Mouse (Mus musculus) cerebellum, adult 9-10 months (tissue): ENCODE data around the gene Hadha.
A peak's percentile ranks its signal among the peaks of the same experiment; 100 is the strongest.

Experiments used
- DNase-seq: peaks from one replicate; pipeline ENCODE4 v3.0.0; 2022

The Hadha gene

DNA sequence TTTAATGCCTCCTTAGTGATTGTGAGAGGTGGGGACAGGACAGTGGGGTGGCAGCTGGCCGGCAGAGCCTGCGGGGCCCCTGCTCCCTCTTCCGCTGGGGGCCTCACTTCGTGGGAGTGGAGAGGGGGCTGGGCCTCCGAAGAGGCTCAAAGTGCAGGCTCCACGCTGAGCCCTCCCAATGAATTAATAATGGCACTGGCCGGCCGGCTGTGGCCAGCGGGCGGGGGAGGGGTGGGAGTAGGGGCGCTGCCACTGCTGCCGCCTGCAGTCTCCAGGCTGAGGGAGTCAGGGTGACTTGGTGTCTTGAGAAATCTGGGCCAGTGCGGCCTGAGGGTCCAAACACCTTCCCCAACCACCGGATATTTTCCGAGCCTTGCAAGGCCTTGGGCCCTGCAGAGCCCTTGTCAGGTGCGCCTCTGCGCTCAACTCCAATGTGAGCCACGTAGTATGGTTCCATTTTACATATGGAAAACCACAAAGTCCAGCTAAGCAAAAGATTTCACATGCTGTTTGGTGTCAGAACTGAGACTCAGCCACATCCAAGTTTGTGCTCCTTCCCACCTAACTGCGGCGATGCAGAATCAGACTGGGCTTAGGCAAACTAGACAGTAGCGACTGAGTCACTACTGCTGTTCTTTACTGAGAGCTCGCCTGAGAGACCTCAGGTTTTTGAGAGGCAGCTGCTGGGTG lies 44.4 kb downstream of the Hadha start:
- no peak for DNase-seq

DNA sequence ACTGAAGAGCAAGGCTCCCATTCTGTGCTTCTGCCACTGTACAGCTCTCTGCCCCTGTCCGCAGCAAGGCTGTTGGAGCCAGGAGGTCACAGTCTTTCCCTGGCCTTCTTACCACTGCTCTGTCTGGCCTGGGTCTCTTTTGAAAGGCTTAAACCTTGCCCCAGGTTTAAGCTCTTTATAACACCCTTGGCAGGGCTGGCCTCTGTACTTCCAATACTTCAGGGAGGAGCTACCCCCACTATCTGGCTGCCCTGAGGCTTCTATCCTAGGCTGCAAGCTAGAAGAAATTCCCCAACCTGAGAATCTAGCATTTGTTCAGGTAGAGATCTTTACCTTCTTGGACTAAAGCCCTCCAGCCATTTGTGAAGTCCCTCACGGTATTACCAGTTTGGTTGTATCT lies 45.1 kb downstream of the Hadha start:
- no peak for DNase-seq

DNA sequence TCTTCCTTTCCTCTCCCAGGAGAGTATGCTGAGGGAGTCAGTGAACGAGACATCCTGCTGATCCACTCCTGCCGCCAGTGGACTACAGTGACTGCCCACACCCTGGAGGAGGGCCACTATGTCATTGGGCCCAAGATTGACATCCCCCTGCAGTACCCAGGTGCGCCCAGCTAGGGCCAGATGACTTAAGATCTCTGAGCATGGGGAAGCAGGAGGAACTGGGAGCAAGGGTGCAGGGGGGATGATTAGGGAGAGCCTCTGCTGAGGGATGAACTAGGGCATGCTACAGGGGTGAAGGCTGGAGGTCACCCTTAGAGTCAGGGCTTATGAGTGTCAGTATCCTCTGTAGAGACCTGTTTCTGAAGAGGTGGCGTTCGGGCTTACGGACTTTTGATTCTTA lies 46.7 kb downstream of the Hadha start:
- DNase-seq, result no peak

DNA sequence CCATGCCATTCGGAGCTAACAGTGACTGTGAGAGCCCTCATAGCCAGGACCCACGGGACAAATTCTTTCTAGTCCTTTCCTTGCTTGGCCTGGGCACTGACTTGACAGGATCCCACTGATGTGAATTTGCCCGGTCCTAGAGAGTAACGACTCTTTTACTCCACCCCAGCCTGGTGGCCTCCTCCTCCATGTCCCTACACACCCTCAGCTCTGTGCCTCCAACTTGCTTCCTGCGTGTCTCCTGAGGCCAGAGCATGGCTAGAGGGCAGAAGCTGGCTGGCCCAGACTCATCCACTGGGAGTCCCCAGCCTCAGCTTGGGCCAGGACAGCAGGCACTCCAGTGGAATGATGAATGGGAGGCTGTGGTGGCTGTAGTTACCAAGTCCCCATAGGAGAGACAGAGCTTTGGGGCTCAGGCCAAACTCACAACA lies 47.3 kb downstream of the Hadha start:
- DNase-seq, result no peak

DNA sequence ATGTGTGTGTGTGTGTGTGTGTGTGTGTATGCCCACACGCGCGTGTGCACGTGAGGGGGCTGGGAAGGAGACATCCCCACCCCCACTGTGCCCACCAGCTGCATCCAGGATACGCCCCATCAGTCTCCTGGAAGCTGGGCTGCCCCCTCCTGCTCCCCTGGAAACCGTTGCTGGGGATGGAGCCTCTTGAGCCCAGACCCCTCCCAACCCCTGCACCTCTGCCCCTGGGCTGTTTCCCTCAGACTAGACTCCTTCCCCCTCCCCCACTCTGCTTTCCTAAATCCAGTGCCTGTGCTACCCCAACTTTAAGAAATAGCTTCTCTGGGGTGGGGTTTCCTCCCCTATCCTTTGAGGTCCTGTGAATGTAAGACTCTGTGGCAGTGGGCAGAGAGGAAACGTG lies 47.8 kb downstream of the Hadha start:
- no peak for DNase-seq

DNA sequence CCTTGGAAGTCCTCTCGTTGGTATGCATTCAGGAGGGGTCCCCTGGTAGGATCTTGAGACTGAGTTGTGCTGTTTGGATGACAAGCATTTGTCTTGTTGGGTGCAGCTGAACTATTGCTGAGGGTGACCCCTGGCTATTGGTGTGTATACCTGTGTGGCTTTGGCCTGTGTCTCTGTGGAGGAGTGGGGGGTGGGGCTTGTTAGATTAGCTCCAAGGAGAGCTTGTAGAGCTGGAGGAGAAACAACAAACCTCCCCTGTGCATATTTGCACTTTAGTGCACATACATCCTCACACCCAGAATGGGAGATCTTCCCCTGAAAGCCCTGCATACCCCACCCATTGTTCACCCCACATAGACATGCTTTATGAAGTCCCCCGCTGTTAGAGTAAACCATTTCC lies 48.2 kb downstream of the Hadha start:
- no peak for DNase-seq

DNA sequence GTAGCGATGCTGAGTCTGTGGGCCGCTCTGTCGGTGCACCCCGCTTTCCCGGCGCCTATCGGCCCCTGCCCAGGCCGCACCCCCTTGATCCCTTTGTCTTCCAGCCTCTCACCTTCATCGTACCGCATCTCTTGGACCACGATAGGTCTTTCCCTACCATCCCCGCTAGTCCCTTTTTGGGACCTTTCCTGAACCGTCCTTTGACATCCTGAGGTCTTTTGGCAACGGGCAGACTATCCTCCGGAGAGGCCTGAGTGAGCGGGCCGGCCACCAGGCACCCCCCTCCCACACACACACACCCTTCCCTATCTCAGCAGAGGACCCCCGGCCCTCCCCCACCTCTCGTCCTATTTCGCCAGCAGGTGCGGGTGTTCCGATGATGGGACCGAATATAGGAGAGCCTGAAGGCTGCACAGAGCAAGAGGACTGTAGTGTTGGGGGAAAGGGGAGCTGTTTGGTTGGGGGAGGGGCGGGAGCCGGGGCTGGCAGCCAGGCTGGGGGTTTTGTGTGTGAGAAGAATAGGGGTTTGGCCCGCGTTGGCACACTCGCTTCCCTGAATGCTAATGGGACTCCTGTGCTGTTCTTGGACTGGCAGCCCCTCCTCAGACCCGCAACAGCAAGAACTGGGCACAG lies 49.2 kb downstream of the Hadha start, which contains the start of gene 3110082J24Rik:
TSS of gene 3110082J24Rik (minus strand) at position 419 of the 633 bp plus-strand sequence.
- no peak for DNase-seq

DNA sequence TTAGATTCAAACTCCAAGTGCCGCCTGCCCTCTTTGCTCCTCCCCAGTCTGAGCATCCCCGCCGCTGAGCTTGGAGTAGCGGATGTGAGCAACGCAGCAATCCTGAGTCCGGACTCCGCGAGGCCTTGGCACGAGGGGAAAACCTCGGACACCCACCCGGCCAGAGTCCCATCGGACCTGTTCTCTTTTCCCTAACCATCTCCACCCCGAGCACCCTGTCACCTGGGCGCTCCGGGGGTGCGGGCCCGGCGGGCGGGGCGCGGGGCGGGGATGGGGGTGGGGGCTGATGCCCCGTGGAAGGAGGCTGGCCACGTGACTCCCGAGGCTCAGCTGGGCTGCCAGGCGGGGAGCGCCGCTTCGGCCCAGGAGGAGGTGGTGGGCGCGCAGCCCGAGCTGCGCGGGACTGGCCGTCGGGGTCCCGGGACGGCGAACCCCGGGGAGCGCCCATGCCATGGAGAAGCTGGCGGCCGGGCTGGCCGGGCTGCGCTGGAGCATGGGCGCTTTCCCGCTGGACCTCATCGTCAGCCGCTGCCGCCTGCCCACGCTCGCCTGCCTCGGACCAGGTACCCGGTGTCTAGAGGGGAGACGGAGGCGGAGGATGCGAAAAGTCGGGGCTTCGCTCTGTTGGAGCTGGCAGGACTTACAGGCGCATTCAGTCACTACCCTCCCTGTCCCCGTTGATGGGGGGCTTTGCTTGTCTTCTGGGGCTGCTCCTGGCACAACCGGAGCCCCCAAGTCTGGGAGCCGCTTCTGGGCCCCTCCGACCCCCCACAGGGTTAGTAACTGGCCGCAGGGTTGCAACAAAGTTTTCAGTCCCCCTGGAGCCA lies 49.9 kb downstream of the Hadha start, which contains the start of gene Garem2:
TSS of gene Garem2 (plus strand) at position 321 of the 827 bp plus-strand sequence.
- no peak for DNase-seq

DNA sequence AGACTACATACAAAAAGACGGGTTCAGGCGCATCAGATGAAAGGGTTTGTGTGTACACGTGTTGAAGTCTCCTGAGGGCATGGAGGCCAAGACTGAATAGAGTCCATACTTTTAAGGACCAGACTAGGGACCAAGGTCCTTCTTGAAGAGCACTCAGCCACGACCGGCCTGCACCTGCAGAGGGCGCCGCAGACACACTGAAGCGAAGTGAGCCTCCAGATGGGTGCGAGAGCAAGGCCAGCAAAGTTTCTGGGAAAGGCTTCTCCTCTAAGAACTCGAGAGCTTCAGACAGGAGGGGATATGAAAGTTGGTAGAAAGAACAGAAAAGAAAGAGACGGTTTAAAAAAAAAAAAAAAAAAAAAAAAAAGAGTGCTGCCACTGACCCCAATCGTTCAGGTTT lies 50.6 kb downstream of the Hadha start:
- DNase-seq, result peak; percentile 40

DNA sequence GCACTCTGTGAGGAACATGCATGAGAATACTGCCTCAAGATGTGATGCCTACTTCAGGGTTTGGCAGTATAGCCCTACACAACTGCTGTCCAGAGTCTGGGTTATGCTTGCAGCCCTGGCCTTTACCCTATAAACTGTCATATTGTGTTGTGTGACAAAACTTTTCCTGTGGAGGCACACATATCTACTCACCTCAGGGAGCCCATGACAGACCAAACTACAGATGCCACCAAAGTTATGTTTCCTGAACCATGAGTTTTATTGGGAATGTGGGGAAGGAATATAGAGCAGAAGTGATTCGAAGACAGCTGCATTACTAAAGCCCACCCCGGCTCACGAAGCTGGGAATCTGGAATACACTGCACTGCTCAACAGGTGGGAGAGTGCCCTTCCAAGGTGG lies 51.6 kb downstream of the Hadha start:
- no peak for DNase-seq

DNA sequence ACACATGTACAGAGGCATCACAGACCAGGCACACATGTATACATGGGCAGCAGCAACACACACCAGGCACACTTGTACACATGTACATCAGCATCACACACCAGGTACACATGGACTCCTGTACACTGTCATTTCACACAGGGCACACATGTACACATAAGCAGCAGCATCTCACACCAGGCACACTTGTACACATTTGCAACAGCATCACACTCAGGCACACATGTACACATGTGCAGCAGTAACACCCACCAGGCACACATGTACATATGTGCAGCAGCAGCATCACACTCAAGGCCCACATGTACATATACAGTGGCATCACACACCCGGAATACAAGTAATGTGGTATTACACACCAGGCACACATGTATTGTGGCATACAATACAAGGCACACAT lies 56.7 kb downstream of the Hadha start:
- DNase-seq, result no peak

DNA sequence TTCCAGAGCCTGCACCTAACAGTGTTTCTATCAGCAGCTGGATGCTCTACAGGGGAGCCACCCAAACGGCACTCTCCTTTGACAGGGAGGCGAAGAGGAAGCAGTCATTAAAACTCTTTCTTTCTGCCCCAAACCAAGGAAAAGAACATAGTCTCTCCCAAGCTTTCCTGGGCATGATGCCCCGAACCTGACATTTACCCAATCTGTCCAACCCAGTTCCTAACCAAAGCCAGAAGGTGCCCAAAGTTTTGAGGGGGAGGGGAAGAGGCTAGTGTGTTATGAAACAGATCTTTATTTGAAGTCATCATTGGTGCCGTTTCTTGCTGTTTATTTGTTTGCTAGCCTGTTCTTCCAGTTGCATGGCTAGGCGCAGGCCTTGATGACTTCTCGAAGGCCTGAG lies 59.2 kb downstream of the Hadha start:
- DNase-seq, result peak; percentile 62

DNA sequence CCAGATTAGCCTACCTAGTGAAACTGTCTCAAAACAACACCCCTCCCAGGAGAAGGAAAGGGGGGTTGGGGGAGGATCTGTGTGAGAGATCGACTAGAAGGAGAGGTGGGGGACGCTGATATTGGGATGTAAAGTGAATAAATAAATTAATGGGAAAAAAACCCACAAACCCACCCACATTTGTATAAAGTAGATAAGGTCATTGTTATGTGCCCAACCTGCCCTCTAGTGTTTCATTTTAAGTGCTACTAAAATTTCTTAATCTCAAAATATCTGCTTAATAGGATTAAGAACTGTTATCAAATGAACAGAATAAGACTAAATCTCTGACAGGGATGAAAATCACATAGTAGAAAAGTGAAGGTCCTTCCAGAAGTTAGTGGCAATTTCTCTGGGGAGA lies 60.6 kb downstream of the Hadha start:
- no peak for DNase-seq

DNA sequence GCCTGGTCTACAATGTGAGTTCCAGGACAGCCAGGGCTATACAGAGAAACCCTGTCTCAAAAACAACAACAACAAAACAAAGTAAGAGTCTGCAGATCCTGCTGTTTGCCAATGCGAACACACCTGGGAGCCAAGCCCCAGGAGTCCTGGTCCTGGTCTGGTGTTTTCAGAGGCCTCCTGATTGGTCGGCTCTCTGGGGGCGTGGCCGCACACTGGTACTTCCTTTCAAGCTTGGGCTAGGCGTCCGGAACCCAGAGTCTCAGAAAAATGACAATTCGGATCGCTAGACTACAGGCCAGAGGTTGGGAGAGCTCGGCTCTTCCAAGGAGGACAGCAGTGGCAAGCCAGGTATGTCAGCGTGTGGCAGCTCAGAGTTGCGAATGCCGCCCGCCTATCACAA lies 62.3 kb downstream of the Hadha start:
- DNase-seq, result no peak

DNA sequence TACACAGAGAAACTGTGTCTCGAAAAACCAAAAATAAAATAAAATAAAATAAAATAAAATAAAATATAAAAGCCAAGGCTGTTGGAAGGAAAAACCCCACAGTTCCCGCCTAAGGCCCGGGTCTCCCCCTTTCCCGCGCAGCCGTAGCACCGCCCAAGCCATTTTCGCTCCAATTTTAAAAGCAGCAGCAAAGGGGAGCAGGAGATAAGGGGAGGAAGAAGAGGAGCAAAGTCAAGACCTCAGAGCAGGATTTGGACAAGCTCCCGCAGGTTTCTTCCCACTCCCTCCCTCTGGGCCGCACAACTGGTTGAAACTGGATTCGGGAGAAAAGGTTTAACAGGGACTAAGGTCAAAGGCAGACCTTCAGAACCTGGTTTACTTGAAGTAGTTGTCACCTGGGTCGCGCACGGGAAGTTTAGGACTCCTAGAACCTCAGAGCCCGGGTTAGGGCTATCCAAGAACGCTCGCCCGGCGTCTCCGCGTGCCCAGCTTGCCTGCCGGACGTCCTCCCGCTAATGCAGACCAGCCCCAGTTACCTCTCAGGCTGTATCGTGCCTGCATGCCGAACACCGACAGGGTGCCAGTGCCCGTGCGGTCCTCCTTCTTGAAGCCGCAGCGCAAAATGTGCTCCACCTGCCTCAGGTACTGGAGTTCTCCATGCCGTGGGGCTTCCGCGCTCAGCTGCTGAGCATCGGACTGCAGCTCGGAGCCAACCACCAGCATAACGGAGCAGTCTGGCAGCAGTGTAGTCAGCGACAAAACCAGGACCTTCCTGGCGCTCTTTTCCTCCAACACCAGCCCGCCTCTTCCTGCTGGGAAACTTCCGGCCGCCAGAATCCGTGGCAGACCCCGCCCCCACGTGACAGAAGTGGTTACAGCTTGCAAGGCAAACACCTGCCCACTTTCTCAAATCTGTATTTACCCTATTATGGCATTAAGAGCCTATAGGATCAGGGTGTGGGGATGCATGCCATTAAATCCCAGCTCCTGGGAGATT lies 81.8 kb downstream of the Hadha start, which contains the start of gene Tyms:
TSS of gene Tyms (minus strand) at position 793 of the 997 bp plus-strand sequence.
- peak; percentile 68 for DNase-seq

DNA sequence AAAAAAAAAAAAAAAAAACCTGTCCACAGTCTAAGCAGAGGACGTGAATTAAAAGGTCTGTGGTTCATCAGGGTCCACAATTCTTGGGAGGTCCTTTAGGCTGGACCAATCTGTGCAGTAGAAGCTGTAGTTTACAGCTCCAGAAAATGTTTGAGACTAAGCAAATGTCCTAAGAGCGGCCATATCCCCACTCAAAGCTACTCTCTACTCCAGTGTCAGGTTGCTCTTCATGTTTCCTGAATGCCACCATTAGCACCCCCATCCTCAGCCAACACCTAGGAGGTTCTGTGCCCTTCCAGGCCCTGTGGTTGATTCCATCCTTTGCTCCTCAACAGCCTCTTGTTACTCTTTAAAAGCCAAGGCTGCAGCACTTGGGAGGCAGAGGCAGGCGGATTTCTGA lies 82.6 kb downstream of the Hadha start:
- DNase-seq, result no peak

DNA sequence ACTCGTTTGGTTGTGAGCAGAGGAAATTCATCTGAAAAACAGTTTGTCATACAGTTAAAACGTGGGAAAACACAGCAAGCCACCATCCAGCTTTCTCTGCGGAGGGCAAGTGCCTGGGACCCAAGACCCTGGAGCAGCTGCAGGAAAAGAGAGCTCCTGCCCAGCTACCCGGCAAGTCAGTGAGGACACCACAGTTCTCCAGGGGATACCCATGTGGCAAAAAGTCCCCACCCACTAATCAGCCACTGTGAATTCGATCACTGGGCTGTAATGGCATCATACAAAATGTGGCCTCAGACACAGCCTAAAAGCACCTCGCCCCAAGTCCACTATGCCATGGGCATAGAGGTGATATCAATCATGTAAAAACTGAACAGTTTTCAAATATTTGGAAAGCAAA lies 83.3 kb downstream of the Hadha start:
- DNase-seq, result no peak
